In the genomic region with DNA sequence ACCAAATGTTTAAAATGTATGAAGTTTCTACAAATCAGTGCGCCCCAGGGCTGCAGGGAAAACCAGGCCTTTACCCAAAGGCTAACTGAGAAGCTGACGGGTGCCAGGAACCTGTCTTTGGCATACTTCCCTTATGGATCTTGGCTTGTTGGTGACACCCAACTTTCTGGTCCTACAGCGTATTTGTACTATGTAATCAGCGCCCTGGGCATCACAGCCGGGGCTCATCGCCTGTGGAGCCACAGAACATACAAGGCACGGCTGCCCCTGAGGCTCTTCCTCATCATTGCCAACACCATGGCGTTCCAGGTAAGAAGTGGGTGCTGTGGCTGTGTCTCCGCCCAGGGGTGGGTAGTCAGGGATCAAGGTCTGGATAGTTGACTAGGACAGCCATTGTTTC, we compare ENCODE assay signal across 10 mouse cellular contexts. TPM values are rescaled to one million over a fixed set of nuclear protein-coding genes. Genes with fewer than 3 reads are reported as not detected.
A peak's percentile ranks its signal among the peaks of the same experiment; 100 is the strongest.
DNase-seq lines count a peak whose midpoint lies in the region; ATAC-seq and TF ChIP-seq lines count a peak whose summit lies in the region.
"Had no signal": no experiment of that assay in that cellular context is flagged by ENCODE, and none has a peak within 500 bp of the region (broad histone marks: within the 10 kb centered on the region; RNA-seq: fewer than 3 reads in every experiment).

No protein-coding gene starts in this region.

- no peak for ATAC-seq in lung, embryonic 16.5 days (ENCODE audit: low read depth)
- no peak for ATAC-seq in limb, embryonic 12.5 days (ENCODE audit: insufficient number of reproducible peaks, insufficient read depth, low FRiP score, low TSS enrichment, low read depth)

- no peak for TF ChIP-seq CTCF in olfactory bulb, adult 2 months (IDR thresholded peaks at IDR 0.05; ENCODE audit: insufficient read depth, low read depth, low read length)

- no peak for TF ChIP-seq POLR2A in olfactory bulb, adult 2 months (IDR thresholded peaks at IDR 0.05; ENCODE audit: insufficient read depth, low read depth, low read length)

- DNase-seq in cerebellum, adult 11-12 months: peak; percentile 48
- DNase-seq in cerebellum, postnatal 4 days (ENCODE audit: low spot score in 2 of 2): no peak
- DNase-seq in lung, adult 18-20 months: no peak
- DNase-seq in yolk sac, embryonic 10.5 days (ENCODE audit: low spot score): no peak
- no peak for DNase-seq in ovary, postnatal 10 days (ENCODE audit: low spot score)
- DNase-seq: kidney, postnatal 4 days; right cerebral cortex, postnatal 14 days had no signal

- no peaks in the 10 kb centered on the region for H3K9me3 ChIP-seq in lung, embryonic 16.5 days (ENCODE audit: control insufficient read depth, low read length)
- H3K9me3 ChIP-seq in limb, embryonic 12.5 days: no peaks in the 10 kb centered on the region

- peaks cover 75% of the 10 kb centered on the region for H3K4me1 ChIP-seq in lung, embryonic 16.5 days (replicated peaks; ENCODE audit: control insufficient read depth, insufficient read depth, low read length)
- peaks cover 72% of the 10 kb centered on the region for H3K4me1 ChIP-seq in limb, embryonic 12.5 days (replicated peaks)
- H3K4me1 ChIP-seq in olfactory bulb, adult 2 months (ENCODE audit: control insufficient read depth, insufficient read depth, low read length): peaks cover 35% of the 10 kb centered on the region

- H3K9ac ChIP-seq in lung, embryonic 16.5 days (ENCODE audit: low read length): peak overlapping the region; percentile 92
- H3K9ac ChIP-seq in limb, embryonic 12.5 days (replicated peaks): peak overlapping the region; percentile 93; the same call in 1 of the 2 replicates

- H3K4me2 ChIP-seq in lung, embryonic 16.5 days (ENCODE audit: low read depth, low read length): peak overlapping the region; percentile 96
- peak overlapping the region; percentile 99 for H3K4me2 ChIP-seq in limb, embryonic 12.5 days

- H3K27ac ChIP-seq in lung, embryonic 16.5 days (ENCODE audit: low read length): no peak overlapping the region
- 0 out of 2 replicates have a peak overlapping the region, but pooled peaks have one; percentile 29 for H3K27ac ChIP-seq in limb, embryonic 12.5 days
- peak overlapping the region; percentile 7; the same call in 1 of the 2 replicates for H3K27ac ChIP-seq in olfactory bulb, adult 2 months (ENCODE audit: insufficient read depth, low read depth, low read length)

- 48% methylated on average over 9 of the region's 9 CpGs for WGBS in lung, embryonic 16.5 days
- WGBS in limb, embryonic 12.5 days: 80% methylated on average over 9 of the region's 9 CpGs
- 11% methylated on average over 9 of the region's 9 CpGs for WGBS in olfactory bulb, adult 2 months

- H3K36me3 ChIP-seq in lung, embryonic 16.5 days (ENCODE audit: control insufficient read depth, insufficient read depth, low read length): peaks cover 40% of the 10 kb centered on the region
- peaks cover 81% of the 10 kb centered on the region for H3K36me3 ChIP-seq in limb, embryonic 12.5 days

- H3K27me3 ChIP-seq in lung, embryonic 16.5 days (ENCODE audit: control insufficient read depth, insufficient read depth, low read depth, low read length): no peaks in the 10 kb centered on the region
- no peaks in the 10 kb centered on the region for H3K27me3 ChIP-seq in limb, embryonic 12.5 days

- H3K4me3 ChIP-seq in lung, embryonic 16.5 days (ENCODE audit: low read length): peak overlapping the region; percentile 84
- H3K4me3 ChIP-seq in limb, embryonic 12.5 days (replicated peaks): peak overlapping the region; percentile 83
- H3K4me3 ChIP-seq in olfactory bulb, adult 2 months (ENCODE audit: insufficient read depth, low read depth, low read length): peak overlapping the region; percentile 47

RNA-seq across cellular contexts. Expression of gene Scd2, which starts 4.4 kb away (rescaled TPM):
- 225 and 232 TPM in 2 replicates for polyA plus RNA-seq in lung, embryonic 16.5 days (2015; fragmentation: Nextera tagmentation; extraction: Ambion mirVana)
- 304 and 317 TPM in 2 replicates for polyA plus RNA-seq in limb, embryonic 12.5 days (2016; fragmentation: Nextera tagmentation; extraction: Ambion mirVana)
- 299 and 337 TPM in 2 replicates for polyA plus RNA-seq in olfactory bulb, adult 2 months (2012; ENCODE audit: insufficient read depth, insufficient read length, low replicate concordance, missing spikeins)

RNA-seq across cellular contexts. Expression of gene Scd4, which starts 35.0 kb away (rescaled TPM):
- 0.40 and 0.49 TPM in 2 replicates for polyA plus RNA-seq in lung, embryonic 16.5 days (2015; fragmentation: Nextera tagmentation; extraction: Ambion mirVana)
- polyA plus RNA-seq in limb, embryonic 12.5 days (2016; fragmentation: Nextera tagmentation; extraction: Ambion mirVana): 0.06 TPM in 1 of 2 replicates, not detected in the other
- not detected in 2 replicates for polyA plus RNA-seq in olfactory bulb, adult 2 months (2012; ENCODE audit: insufficient read depth, insufficient read length, low replicate concordance, missing spikeins)
